Mouse (Mus musculus): ENCODE measurements at regions not wholly inside any gene's neighbourhood (a gene's known extent, or its start where the extent isn't known, plus 50 kb on each side); places are given as distances from the start of the nearest gene placed in this dataset.

DNA sequence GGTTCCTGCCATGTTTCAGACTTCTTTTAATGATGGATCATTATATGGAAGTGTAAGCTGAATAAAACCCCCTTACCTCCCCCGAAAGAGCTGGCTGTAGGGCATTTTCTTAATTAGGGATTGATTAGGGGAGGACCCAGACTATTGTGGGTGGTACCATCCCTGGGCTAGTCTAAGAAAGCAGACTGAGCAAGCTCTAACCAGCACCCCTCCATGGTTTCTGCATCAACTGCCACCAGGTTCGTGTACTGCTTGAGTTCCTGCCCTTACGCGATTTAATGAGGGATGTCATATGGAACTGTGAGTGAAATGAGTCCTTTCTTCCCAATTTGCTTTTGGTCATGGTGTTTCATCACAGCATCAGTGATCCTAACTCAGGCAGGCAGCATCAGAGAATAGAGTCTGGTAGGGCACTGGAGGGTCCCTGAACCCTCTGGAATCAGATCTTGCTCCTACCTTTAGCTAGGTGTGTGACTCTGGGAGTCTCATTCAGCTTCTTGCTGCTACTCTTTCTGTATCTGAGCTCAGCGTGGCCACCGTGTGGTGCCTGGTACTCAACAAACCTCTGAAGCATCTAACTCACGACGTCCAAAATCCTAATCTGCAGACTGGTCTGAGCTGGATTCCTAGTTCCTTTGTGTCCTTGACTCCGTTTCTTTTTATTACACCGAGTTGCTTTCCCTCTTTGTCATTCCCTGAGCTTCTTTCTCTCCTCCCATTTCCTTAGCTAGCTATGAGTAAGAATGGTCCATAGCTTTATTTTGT is 1884.0 kb upstream of the Lrrc6 start:
- TF ChIP-seq POLR2A (IDR thresholded peaks at IDR 0.05; ENCODE audit: control insufficient read depth, extremely low read depth, insufficient read depth, low read length, poor library complexity) (no peak), CTCF (IDR thresholded peaks at IDR 0.05; ENCODE audit: borderline replicate concordance, control insufficient read depth, extremely low read depth, insufficient read depth, low read length, poor library complexity) (no peak)
- WGBS, result 73% methylated on average over 10 of the region's 10 CpGs
- Histone ChIP-seq H3K36me3 (ENCODE audit: control insufficient read depth, insufficient read depth, low read length) (no peaks in the 10 kb centered on the region), H3K4me1 (replicated peaks; ENCODE audit: control insufficient read depth, insufficient read depth, low read length) (no peaks in the 10 kb centered on the region), H3K27ac (ENCODE audit: control insufficient read depth, insufficient read depth, low read length) (no peak overlapping the region), H3K27me3 (ENCODE audit: control insufficient read depth, insufficient read depth, low read length) (no peaks in the 10 kb centered on the region), H3K4me3 (ENCODE audit: control insufficient read depth, insufficient read depth, low read length) (no peak overlapping the region)
- no peak for DNase-seq

DNA sequence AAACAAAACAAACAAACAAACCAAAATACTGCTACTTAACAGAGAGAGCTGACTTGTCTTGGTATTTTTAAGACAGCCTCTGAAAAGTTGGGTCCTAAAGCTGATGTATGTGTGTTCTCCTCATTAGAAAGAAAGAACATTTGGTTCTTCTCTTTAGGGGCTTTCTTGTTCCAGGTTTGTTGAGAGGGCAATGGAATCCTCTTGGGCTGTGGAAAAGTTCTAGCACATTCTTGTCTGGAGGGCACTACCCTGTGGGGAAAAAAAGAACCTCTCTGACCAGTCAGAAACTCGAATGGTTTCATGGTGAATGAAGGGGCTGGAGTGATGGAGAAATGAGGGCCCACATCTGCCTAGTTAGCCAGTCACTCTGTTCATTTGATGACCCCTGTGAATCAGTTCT is 1874.5 kb upstream of the Lrrc6 start:
- no peak overlapping the region for H3K4me3 ChIP-seq (ENCODE audit: control insufficient read depth, insufficient read depth, low read length)
- H3K27me3 ChIP-seq (ENCODE audit: control insufficient read depth, insufficient read depth, low read length), result no peaks in the 10 kb centered on the region
- no peaks in the 10 kb centered on the region for H3K36me3 ChIP-seq (ENCODE audit: control insufficient read depth, insufficient read depth, low read length)
- no peak overlapping the region for H3K27ac ChIP-seq (ENCODE audit: control insufficient read depth, insufficient read depth, low read length)
- WGBS, result 81% methylated on average over 1 of the region's 1 CpGs
- TF ChIP-seq CTCF (IDR thresholded peaks at IDR 0.05; ENCODE audit: borderline replicate concordance, control insufficient read depth, extremely low read depth, insufficient read depth, low read length, poor library complexity) (no peak), POLR2A (IDR thresholded peaks at IDR 0.05; ENCODE audit: control insufficient read depth, extremely low read depth, insufficient read depth, low read length, poor library complexity) (no peak)
- no peaks in the 10 kb centered on the region for H3K4me1 ChIP-seq (replicated peaks; ENCODE audit: control insufficient read depth, insufficient read depth, low read length)
- DNase-seq, result no peak

DNA sequence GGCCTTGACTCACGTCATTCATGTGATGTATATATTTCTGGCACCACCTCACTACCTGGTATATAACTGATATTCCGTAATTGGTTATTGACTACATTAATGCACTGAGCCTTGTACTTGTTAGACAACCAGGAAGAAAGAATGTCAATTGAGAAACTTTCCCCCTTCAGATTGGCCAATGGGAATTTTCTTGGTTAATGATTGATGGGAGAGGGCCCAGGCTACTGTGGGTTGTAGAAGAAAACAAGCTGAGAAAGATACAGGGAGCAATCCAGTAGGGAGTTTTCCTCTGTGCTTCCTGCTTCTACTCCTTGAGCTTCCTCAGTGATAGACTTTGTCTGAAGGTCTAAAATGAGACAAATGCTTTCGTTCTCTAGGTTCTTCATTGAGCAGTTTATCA is 1866.1 kb upstream of the Lrrc6 start:
- no peak for TF ChIP-seq POLR2A (IDR thresholded peaks at IDR 0.05; ENCODE audit: control insufficient read depth, extremely low read depth, insufficient read depth, low read length, poor library complexity)
- no peak for TF ChIP-seq CTCF (IDR thresholded peaks at IDR 0.05; ENCODE audit: borderline replicate concordance, control insufficient read depth, extremely low read depth, insufficient read depth, low read length, poor library complexity)
- 86% methylated on average over 3 of the region's 3 CpGs for WGBS
- Histone ChIP-seq H3K27ac (ENCODE audit: control insufficient read depth, insufficient read depth, low read length) (no peak overlapping the region), H3K36me3 (ENCODE audit: control insufficient read depth, insufficient read depth, low read length) (no peaks in the 10 kb centered on the region), H3K4me1 (replicated peaks; ENCODE audit: control insufficient read depth, insufficient read depth, low read length) (peaks cover 1% of the 10 kb centered on the region; the same call in 1 of the 2 replicates), H3K27me3 (ENCODE audit: control insufficient read depth, insufficient read depth, low read length) (no peaks in the 10 kb centered on the region), H3K4me3 (ENCODE audit: control insufficient read depth, insufficient read depth, low read length) (no peak overlapping the region)
- no peak for DNase-seq

DNA sequence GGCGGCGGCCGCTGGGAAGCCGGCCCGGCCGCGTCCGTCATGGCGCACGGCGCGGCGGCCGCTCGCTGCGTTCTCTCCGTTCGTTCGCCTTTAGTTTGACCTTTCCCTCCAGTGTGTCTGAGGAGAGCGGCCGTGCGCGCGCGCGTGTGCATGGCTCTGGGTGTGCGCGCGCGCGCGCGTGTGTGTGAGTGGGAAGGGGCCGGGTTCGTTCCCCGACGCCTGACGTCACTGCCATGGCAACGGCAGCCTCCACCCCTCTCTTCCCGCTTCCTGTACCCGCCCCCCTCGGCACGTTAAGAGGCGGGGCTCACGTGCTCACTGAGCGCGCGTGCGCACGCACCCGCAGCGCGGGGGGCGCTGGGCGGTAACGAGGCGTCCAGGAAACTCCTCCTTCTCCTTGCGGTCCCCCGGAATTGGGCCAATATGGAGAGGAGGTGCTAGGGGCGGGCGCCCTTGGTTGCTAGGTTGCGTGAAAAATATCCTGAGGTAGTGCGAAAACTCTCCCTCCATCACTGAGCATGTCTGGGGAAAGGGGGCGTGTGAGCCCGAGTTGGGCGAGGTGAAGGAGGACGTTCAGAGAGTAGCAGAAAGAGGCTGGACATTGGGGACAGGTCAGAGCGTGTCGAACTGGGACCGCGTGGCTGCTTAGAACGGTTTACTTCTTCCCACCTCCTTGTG is 1862.5 kb upstream of the Lrrc6 start:
- H3K27ac ChIP-seq (ENCODE audit: control insufficient read depth, insufficient read depth, low read length), result no peak overlapping the region
- H3K4me1 ChIP-seq (replicated peaks; ENCODE audit: control insufficient read depth, insufficient read depth, low read length), result peaks cover 6% of the 10 kb centered on the region
- 1% methylated on average over 66 of the region's 72 CpGs for WGBS
- TF ChIP-seq CTCF (IDR thresholded peaks at IDR 0.05; ENCODE audit: borderline replicate concordance, control insufficient read depth, extremely low read depth, insufficient read depth, low read length, poor library complexity), result peak; percentile 60; the same call in 1 of the 2 replicates
- TF ChIP-seq POLR2A (IDR thresholded peaks at IDR 0.05; ENCODE audit: control insufficient read depth, extremely low read depth, insufficient read depth, low read length, poor library complexity), result peak; percentile 64
- H3K27me3 ChIP-seq (ENCODE audit: control insufficient read depth, insufficient read depth, low read length), result no peaks in the 10 kb centered on the region
- DNase-seq, result peak; percentile 99
- H3K36me3 ChIP-seq (ENCODE audit: control insufficient read depth, insufficient read depth, low read length), result no peaks in the 10 kb centered on the region
- peak overlapping the region; percentile 56 for H3K4me3 ChIP-seq (ENCODE audit: control insufficient read depth, insufficient read depth, low read length)

DNA sequence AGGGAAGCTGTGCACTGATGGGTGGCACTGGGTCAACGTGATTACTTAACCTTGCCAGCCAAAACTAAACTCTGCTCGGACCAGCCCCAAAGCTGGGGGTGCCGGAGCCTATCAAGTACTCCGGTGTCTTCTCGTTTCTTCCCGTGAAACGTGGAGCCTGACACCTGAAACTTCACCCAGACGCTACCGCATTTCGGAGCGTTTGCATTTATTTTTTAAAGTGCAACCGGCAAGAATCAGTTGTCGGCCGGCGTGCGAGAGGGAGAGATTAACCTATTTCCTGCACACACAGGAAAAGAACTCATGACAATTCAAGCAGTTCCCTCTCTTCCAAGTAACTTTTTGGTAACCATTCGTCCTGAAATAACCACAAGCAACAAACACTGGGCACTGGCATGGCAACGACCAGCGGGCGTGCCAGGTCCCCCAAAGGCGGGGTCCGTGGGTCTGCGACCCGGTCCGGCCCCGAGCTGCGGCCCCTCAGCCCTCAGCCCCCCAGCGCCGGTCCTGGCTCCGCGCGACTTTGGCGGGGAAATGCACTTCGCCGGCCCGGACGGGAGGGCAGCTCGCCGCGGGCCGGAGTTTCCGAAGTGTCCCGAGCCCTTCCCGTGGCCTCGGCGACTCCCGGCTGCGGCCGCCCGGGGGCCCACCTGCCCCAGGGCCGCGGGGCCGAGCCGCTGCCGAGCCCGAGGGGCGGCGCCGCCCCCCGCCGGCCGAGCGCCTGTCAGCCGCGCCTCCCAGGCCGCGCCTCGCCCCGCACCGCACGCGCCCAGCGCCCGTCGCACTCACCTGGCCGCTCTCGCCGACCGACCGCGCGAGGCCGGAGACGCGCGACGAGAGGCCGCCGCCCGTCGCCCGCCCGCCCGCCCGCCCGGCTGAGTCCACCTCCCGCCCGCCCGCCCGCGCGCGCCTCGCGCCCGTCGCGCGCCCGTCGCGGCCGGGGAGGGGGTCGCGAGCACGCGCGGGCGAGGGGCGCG is 1861.7 kb upstream of the Lrrc6 start:
- H3K27ac ChIP-seq (ENCODE audit: control insufficient read depth, insufficient read depth, low read length), result peak overlapping the region; percentile 60; the same call in 1 of the 2 replicates
- H3K27me3 ChIP-seq (ENCODE audit: control insufficient read depth, insufficient read depth, low read length), result no peaks in the 10 kb centered on the region
- H3K4me3 ChIP-seq (ENCODE audit: control insufficient read depth, insufficient read depth, low read length), result peak overlapping the region; percentile 99
- TF ChIP-seq POLR2A (IDR thresholded peaks at IDR 0.05; ENCODE audit: control insufficient read depth, extremely low read depth, insufficient read depth, low read length, poor library complexity) (no peak), CTCF (IDR thresholded peaks at IDR 0.05; ENCODE audit: borderline replicate concordance, control insufficient read depth, extremely low read depth, insufficient read depth, low read length, poor library complexity) (no peak)
- peak; percentile 60 for DNase-seq
- 5% methylated on average over 118 of the region's 121 CpGs for WGBS
- H3K4me1 ChIP-seq (replicated peaks; ENCODE audit: control insufficient read depth, insufficient read depth, low read length), result peaks cover 6% of the 10 kb centered on the region
- H3K36me3 ChIP-seq (ENCODE audit: control insufficient read depth, insufficient read depth, low read length), result no peaks in the 10 kb centered on the region
